Mouse (Mus musculus) liver, embryonic 14.5 days (tissue): ENCODE measurements around the gene Tmod4.
A peak's percentile ranks its signal among the peaks of the same experiment; 100 is the strongest.

Experiments
- CTCF ChIP-seq: IDR thresholded peaks from 2 replicates; pipeline ENCODE4 v1.5.1; 2016; ENCODE audit warnings: antibody characterized with exemption, low read depth, control low read depth
- EP300 ChIP-seq: IDR thresholded peaks from 2 replicates; pipeline ENCODE4 v1.6.1; 2016; ENCODE audit warnings: antibody characterized with exemption, low read depth

DNA sequence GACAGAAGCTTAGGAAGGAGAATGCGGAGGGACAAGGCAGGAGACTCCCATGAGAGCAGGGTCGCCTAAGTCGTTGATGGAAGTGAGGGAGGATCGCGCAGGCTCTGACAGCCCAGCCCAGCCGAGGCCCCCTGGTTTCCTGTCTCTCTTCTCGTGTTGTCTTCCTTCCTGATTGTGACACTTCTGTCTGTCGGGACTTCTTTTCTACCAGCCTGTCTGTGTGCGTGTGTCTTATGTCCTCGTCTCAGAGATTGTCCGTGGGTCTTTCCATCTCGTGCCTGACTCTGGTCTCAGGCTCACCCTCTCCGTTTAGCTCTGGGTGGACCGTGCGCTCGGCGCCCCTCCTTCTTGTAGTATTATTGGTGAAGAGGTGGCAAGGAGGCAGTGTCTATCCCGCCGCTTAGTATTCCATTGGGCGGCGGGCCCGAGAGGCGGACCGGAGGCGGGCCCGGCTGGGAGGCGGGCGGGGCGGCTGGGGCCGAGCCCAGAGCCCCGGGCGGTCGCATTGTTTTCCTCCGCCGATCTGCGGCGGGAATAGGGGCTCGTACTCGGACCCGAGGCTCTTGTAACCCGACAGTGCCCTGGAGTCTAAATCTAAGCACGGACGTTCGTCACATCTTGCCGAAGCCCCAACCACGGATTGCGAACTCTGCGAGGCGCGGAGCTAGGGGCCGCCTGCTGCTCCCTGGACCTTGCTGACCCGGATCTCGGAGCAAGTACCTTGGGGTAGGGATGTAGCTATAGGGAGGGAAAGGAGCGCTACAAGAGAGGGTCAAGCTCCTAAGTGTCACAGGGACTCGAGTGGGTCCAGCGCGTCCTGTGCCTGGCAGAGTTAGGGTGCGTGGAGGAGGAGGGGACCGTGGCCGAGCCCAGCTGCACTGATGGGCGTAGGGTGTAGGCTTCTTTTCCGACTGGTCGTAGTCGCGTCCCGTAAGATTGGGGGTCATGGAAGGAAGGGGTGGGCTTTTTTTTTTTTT is 36.0 kb downstream of the Tmod4 start, which contains the start of gene Sema6c:
- TF ChIP-seq CTCF (0 out of 2 replicates have a peak, but pooled peaks have one; percentile 11), EP300 (no peak)
